Mouse (Mus musculus) frontal cortex, adult 2 months (tissue): ENCODE results near the gene Wars. TPM values are rescaled to one million over a fixed set of nuclear protein-coding genes. Genes with fewer than 3 reads are reported as not detected.
A peak's percentile ranks its signal among the peaks of the same experiment; 100 is the strongest.

Source experiments
- DNase-seq, 2 experiments: peaks; one replicate each; pipeline ENCODE4 v3.0.0; 2022; ENCODE audit warnings: low spot score in 1 of 2; ENCODE audit errors: extremely low spot score in 1 of 2
- polyA plus RNA-seq: library from polyadenylated mRNA; depleted of rRNA; stranded (reverse); fragments of >200 nt; gene quantifications from 2 replicates; pipeline ENCODE4 v1.2.3, GENCODE M21; 2012

Gene Wars
- polyA plus RNA-seq, 1 experiment: 97.7 TPM

DNA sequence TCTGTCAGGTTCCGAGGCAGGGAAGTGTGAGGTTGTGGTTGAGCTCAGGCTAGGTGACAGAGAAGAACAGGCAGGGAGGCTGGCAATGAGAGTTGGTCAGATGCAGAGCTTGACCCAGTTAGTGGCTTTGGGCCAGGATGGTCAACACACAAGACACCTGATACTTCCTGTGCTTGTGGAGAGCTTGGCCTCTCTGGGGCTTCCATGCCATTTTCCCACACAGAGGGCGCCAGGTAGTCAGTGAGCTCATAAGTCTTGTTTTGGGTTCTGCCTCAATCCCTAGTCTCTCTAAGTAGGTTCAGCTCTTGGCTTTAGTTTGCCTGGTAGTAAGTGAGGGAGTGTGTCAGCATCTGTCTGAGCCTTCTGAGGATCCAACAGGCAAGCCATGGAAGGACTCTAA lies 18.5 kb upstream of the Wars start:
- DNase-seq: no peak

DNA sequence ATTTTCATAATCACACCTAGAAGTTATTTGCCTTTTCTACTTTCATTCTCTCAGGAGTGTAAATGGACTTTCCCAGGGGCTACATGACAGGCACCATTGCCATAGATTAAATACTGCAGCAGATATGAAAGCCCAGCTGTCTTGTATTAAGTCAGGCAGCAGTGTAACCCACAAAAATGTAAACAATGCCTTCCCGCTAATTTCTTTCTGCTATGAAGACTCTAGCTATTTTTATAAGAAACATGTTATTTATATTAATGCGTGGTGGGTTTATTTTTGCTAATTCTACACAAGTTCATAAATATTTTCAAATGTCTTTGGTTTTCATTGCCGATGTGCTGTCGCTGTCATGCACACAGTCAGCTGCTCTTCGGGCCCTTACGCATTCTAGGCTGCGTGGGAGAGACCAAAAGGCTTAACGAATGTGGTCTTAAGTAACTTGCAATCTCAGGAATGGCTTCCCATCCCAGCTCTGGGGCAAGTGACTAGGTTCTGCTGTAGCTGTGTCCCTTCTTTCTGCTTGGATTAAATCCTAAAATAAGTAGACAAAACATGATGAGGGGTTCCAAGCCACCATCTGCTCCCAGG lies 16.0 kb upstream of the Wars start:
- DNase-seq: no peak

GRCm38 (mm10) chr12:108906398-108906797 lies 12.4 kb upstream of the Wars start:
- DNase-seq: no peak

DNA sequence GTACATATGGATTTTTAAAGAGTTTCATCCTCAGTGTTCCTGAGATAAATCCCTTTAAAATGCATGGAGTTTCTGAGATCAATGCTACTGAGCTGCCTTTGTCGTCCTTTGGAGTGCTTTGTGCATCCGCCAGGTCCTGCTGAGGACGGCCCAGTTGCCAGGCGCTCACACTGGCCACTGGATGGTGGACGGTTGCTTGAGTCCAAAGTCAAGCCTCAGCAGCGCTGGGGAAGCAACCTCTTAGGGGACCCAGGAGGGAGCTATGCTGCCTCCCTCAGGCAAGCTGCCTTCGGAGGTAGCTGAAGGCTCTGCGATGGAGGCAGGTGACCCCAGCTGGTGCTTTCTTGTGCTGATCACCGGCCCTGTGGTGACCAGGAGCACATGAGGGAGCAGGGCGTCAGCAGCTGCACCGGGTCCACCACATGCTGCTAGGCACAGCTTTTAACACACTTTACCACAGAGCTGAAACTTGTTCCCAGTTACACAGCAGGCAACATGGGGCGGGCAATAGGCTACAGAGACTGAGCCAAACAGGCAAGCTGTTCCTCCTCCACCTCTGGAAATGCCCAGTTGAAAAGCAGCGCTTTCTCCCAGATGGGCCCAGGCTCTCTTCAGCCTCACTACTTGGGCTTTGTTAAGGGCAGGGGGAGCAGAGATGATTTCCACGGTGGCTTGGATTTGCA lies 11.8 kb upstream of the Wars start:
- no peak for DNase-seq

- DNase-seq: no peak
Observed at GRCm38 (mm10) chr12:108904276-108904653, 10.3 kb upstream of the Wars start.

- DNase-seq: peak; percentile 67 to 91
Observed at GRCm38 (mm10) chr12:108903600-108904275, 9.8 kb upstream of the Wars start.

- peak; percentile 44 to 85 for DNase-seq
Observed at GRCm38 (mm10) chr12:108902940-108903339, 9.0 kb upstream of the Wars start.

GRCm38 (mm10) chr12:108901346-108901745 lies 7.4 kb upstream of the Wars start:
- DNase-seq: no peak

GRCm38 (mm10) chr12:108896006-108896405 lies 2.0 kb upstream of the Wars start:
- no peak for DNase-seq

DNA sequence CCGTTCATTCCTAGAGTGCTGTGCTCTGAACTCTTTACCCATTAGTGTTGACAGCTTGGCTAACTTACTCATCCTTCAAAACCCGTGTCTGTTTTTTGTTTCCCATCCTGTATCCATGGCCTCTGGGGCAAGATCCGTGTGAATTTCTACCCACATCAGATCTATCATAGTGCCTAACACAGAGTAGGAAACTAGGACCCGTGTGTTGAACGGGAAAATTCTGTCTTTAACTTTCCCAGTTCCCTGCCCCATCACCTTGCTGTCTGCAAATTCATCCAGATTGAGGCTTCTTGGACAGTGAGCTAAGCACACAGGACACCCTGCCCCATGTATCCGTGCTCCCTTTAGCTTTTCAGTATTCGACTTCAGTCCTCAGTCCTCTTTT lies 450 bp upstream of the Wars start:
- no peak for DNase-seq

GRCm38 (mm10) chr12:108892989-108893714 lies 822 bp downstream of the Wars start, which contains the start of gene Wdr25:
TSS of gene Wdr25 (plus strand) at chr12:108893631.
- no peak for DNase-seq

GRCm38 (mm10) chr12:108888632-108889031 lies 5.3 kb downstream of the Wars start:
- no peak for DNase-seq

- no peak for DNase-seq
Observed at GRCm38 (mm10) chr12:108887077-108887476, 6.9 kb downstream of the Wars start.

DNA sequence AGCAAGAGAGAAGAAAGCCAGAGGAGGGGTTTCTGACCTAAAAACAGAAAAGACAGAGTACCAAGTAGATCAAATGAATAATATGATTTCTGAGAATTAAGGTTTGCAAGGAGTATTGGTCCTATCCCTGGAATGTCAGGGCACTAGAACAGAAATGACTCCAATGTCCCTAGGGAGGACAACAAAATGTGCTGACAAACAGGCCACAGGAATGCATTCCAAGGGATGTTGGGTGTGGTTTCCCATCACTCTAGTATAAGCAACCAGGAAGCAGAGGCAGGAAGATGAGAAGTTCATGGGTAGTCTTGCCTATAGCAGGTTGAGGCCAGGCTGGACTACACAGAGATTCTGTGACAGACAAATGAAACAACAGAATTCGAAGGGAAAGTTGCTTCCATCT lies 8.1 kb downstream of the Wars start:
- no peak for DNase-seq

- no peak for DNase-seq
Observed at GRCm38 (mm10) chr12:108882776-108883175, 11.2 kb downstream of the Wars start.

GRCm38 (mm10) chr12:108881192-108881591 lies 12.8 kb downstream of the Wars start:
- DNase-seq: no peak

- DNase-seq: no peak
Observed at GRCm38 (mm10) chr12:108880606-108881005, 13.4 kb downstream of the Wars start.

GRCm38 (mm10) chr12:108879138-108879537 lies 14.8 kb downstream of the Wars start:
- no peak for DNase-seq

DNA sequence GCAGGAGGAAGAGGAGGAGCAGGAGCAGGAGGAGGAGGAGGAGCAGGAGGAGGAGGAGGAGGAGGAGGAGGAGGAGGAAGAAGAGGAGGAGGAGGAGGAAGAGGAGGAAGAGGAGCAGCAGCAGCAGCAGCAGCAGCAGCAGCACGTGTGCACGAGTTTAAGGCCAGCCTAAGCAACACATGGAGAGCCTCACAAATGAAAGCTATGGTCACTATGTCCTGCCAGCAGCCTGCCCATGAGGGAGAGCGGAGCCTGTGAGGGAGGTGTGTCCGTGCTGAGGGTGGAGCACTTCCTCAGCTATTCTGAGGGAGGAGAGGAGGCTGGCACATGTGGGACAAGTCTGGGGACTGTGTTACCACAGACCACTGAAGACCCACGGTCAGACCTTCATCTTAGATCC lies 20.9 kb downstream of the Wars start:
- DNase-seq: no peak

- DNase-seq: no peak
Observed at GRCm38 (mm10) chr12:108869575-108869974, 24.4 kb downstream of the Wars start.

GRCm38 (mm10) chr12:108865007-108865494 lies 28.9 kb downstream of the Wars start:
- DNase-seq: no peak
